Mouse (Mus musculus): ENCODE data around the gene Tnfrsf17. TPM values are rescaled to one million over a fixed set of nuclear protein-coding genes. Genes with fewer than 3 reads are reported as not detected.
A peak's percentile ranks its signal among the peaks of the same experiment; 100 is the strongest.
"Not testable (repeated sequence)": the region's sequence is repeated elsewhere in the genome, so short reads cannot be mapped to it uniquely, and the experiment has no call there.

Tnfrsf17 gene
- total and polyA plus RNA-seq, 2 experiments, result not detected

- Histone ChIP-seq H3K36me3 (ENCODE audit: control insufficient read depth, insufficient read depth, low read length) (peaks cover 10% of the 10 kb centered on the region; the same call in 1 of the 2 replicates), H3K27me3 (ENCODE audit: control insufficient read depth, insufficient read depth, low read length) (no peaks in the 10 kb centered on the region), H3K4me1 (ENCODE audit: control insufficient read depth, insufficient read depth, low read length) (0 out of 2 replicates have a peak, but pooled peaks cover 3% of the 10 kb centered on the region), H3K9ac (ENCODE audit: low read depth, low read length) (no peak overlapping the region), H3K79me2 (ENCODE audit: control insufficient read depth, insufficient read depth, low read length) (no peaks in the 10 kb centered on the region; the same call in 1 of the 2 replicates), H3K4me3 (ENCODE audit: insufficient read depth, low read depth, low read length) (no peak overlapping the region), H3K27ac (replicated peaks; ENCODE audit: insufficient read depth, low read depth, low read length) (peak overlapping the region; percentile 21; the same call in 1 of the 2 replicates)
- DNase-seq (ENCODE audit: extremely low read depth, low read depth, low spot score), result no peak
- TF ChIP-seq CTCF (IDR thresholded peaks at IDR 0.05; ENCODE audit: low read depth, low read length), result no peak
- TF ChIP-seq POLR2A (IDR thresholded peaks at IDR 0.05; ENCODE audit: extremely low read depth, insufficient read depth, low read length), result no peak
- WGBS, result 65% methylated on average over 7 of the region's 7 CpGs
These were observed 38.3 kb downstream of the Tnfrsf17 start for GRCm38 (mm10) chr16:11351903-11352302.

- 79% methylated on average over 5 of the region's 5 CpGs for WGBS
- TF ChIP-seq POLR2A (IDR thresholded peaks at IDR 0.05; ENCODE audit: extremely low read depth, insufficient read depth, low read length) (no peak), CTCF (IDR thresholded peaks at IDR 0.05; ENCODE audit: low read depth, low read length) (no peak)
These were observed 45.6 kb downstream of the Tnfrsf17 start for GRCm38 (mm10) chr16:11359173-11359572.

GRCm38 (mm10) chr16:11359919-11360318 is 46.3 kb downstream of the Tnfrsf17 start:
- DNase-seq (ENCODE audit: extremely low read depth, low read depth, low spot score), result no peak
- TF ChIP-seq CTCF (IDR thresholded peaks at IDR 0.05; ENCODE audit: low read depth, low read length), result no peak
- no peak for TF ChIP-seq POLR2A (IDR thresholded peaks at IDR 0.05; ENCODE audit: extremely low read depth, insufficient read depth, low read length)
- WGBS, result 82% methylated on average over 10 of the region's 10 CpGs
- Histone ChIP-seq H3K4me1 (ENCODE audit: control insufficient read depth, insufficient read depth, low read length) (no peaks in the 10 kb centered on the region), H3K4me3 (ENCODE audit: insufficient read depth, low read depth, low read length) (no peak overlapping the region), H3K36me3 (ENCODE audit: control insufficient read depth, insufficient read depth, low read length) (0 out of 2 replicates have a peak, but pooled peaks cover 4% of the 10 kb centered on the region), H3K9ac (ENCODE audit: low read depth, low read length) (no peak overlapping the region), H3K27ac (replicated peaks; ENCODE audit: insufficient read depth, low read depth, low read length) (no peak overlapping the region), H3K79me2 (ENCODE audit: control insufficient read depth, insufficient read depth, low read length) (0 out of 2 replicates have a peak, but pooled peaks cover 3% of the 10 kb centered on the region), H3K27me3 (ENCODE audit: control insufficient read depth, insufficient read depth, low read length) (no peaks in the 10 kb centered on the region)

More at GRCm38 (mm10) chr16:11359173-11359572, 45.6 kb downstream of the Tnfrsf17 start:
- no peaks in the 10 kb centered on the region for H3K4me1 ChIP-seq (ENCODE audit: control insufficient read depth, insufficient read depth, low read length)
- H3K4me3 ChIP-seq (ENCODE audit: insufficient read depth, low read depth, low read length), result no peak overlapping the region
- H3K36me3 ChIP-seq (ENCODE audit: control insufficient read depth, insufficient read depth, low read length), result peaks cover 8% of the 10 kb centered on the region; the same call in 1 of the 2 replicates
- no peak overlapping the region for H3K9ac ChIP-seq (ENCODE audit: low read depth, low read length)
- no peak for DNase-seq (ENCODE audit: extremely low read depth, low read depth, low spot score)
- no peak overlapping the region for H3K27ac ChIP-seq (replicated peaks; ENCODE audit: insufficient read depth, low read depth, low read length)
- no peaks in the 10 kb centered on the region for H3K27me3 ChIP-seq (ENCODE audit: control insufficient read depth, insufficient read depth, low read length)
- 0 out of 2 replicates have a peak, but pooled peaks cover 3% of the 10 kb centered on the region for H3K79me2 ChIP-seq (ENCODE audit: control insufficient read depth, insufficient read depth, low read length)

DNA sequence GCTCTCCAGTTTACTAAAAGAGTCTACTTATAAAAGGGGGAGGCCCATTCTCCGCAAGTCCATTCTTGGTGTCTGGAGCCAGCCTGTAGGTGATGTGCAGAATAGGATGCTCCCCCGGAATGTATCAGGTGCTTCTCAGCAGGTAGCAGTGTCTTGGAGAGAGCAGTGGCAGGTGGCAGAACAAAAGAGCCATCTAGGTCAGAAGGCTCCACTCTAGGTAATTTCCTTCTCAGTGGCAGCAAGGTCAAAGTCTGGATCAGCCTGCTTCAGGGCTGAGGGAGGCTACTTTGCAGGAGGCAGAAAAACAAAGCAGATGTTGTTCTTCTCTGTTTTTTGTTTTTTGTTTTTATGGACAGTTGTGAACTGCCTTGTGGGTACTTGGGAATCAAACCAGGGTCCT is 47.0 kb downstream of the Tnfrsf17 start:
- H3K9ac ChIP-seq (ENCODE audit: low read depth, low read length); H3K4me1 ChIP-seq (ENCODE audit: control insufficient read depth, insufficient read depth, low read length); DNase-seq (ENCODE audit: extremely low read depth, low read depth, low spot score); H3K36me3 ChIP-seq (ENCODE audit: control insufficient read depth, insufficient read depth, low read length); H3K27me3 ChIP-seq (ENCODE audit: control insufficient read depth, insufficient read depth, low read length); H3K79me2 ChIP-seq (ENCODE audit: control insufficient read depth, insufficient read depth, low read length); H3K4me3 ChIP-seq (ENCODE audit: insufficient read depth, low read depth, low read length); H3K27ac ChIP-seq (replicated peaks; ENCODE audit: insufficient read depth, low read depth, low read length): not testable (repeated sequence)
- 98% methylated on average over 2 of the region's 2 CpGs for WGBS

- H3K79me2 ChIP-seq (ENCODE audit: control insufficient read depth, insufficient read depth, low read length), result no peaks in the 10 kb centered on the region
- H3K36me3 ChIP-seq (ENCODE audit: control insufficient read depth, insufficient read depth, low read length), result peaks cover 4% of the 10 kb centered on the region; the same call in 1 of the 2 replicates
- no peak for DNase-seq (ENCODE audit: extremely low read depth, low read depth, low spot score)
- 81% methylated on average over 5 of the region's 5 CpGs for WGBS
- H3K9ac ChIP-seq (ENCODE audit: low read depth, low read length), result no peak overlapping the region
- no peak overlapping the region for H3K27ac ChIP-seq (replicated peaks; ENCODE audit: insufficient read depth, low read depth, low read length)
- no peak overlapping the region for H3K4me3 ChIP-seq (ENCODE audit: insufficient read depth, low read depth, low read length)
- H3K27me3 ChIP-seq (ENCODE audit: control insufficient read depth, insufficient read depth, low read length), result no peaks in the 10 kb centered on the region
- no peaks in the 10 kb centered on the region for H3K4me1 ChIP-seq (ENCODE audit: control insufficient read depth, insufficient read depth, low read length)
- no peak for TF ChIP-seq POLR2A (IDR thresholded peaks at IDR 0.05; ENCODE audit: extremely low read depth, insufficient read depth, low read length)
- TF ChIP-seq CTCF (IDR thresholded peaks at IDR 0.05; ENCODE audit: low read depth, low read length), result no peak
These were observed 52.0 kb downstream of the Tnfrsf17 start for GRCm38 (mm10) chr16:11365626-11366025.

GRCm38 (mm10) chr16:11366851-11367250 is 53.2 kb downstream of the Tnfrsf17 start:
- no peak overlapping the region for H3K4me3 ChIP-seq (ENCODE audit: insufficient read depth, low read depth, low read length)
- peaks cover 6% of the 10 kb centered on the region for H3K36me3 ChIP-seq (ENCODE audit: control insufficient read depth, insufficient read depth, low read length)
- H3K79me2 ChIP-seq (ENCODE audit: control insufficient read depth, insufficient read depth, low read length), result no peaks in the 10 kb centered on the region
- no peak overlapping the region for H3K27ac ChIP-seq (replicated peaks; ENCODE audit: insufficient read depth, low read depth, low read length)
- H3K4me1 ChIP-seq (ENCODE audit: control insufficient read depth, insufficient read depth, low read length), result no peaks in the 10 kb centered on the region
- no peak for DNase-seq (ENCODE audit: extremely low read depth, low read depth, low spot score)
- WGBS, result 80% methylated on average over 1 of the region's 1 CpGs
- no peak for TF ChIP-seq CTCF (IDR thresholded peaks at IDR 0.05; ENCODE audit: low read depth, low read length)
- no peak for TF ChIP-seq POLR2A (IDR thresholded peaks at IDR 0.05; ENCODE audit: extremely low read depth, insufficient read depth, low read length)
- H3K27me3 ChIP-seq (ENCODE audit: control insufficient read depth, insufficient read depth, low read length), result no peaks in the 10 kb centered on the region
- no peak overlapping the region for H3K9ac ChIP-seq (ENCODE audit: low read depth, low read length)
